Mouse (Mus musculus) adrenal gland (tissue): ENCODE results near the gene Nccrp1.

ENCODE experiments used
- intact Hi-C: fragments of 180-260 bp; cut with DNase I; formaldehyde crosslinking; loops from one replicate; pipeline ENCODE4 v1.15.1; 2025
- long read RNA-seq, 2 experiments: library from polyadenylated mRNA; unstranded; transcript quantifications; one replicate each; pipeline ENCODE4 v2.0.0; 2020; ENCODE audit warnings: borderline replicate concordance in 1 of 2; ENCODE audit not compliant: insufficient replicate concordance in 1 of 2

Gene Nccrp1
- long read RNA-seq, experiment 1, result 0 reads
- long read RNA-seq, experiment 2, result 0 reads

- intact Hi-C loops, result no loop called here
Measured at GRCm38 (mm10) chr7:28547154-28547553, at the start of gene Nccrp1. Gene Nccrp1 (minus strand): TSS chr7:28547254.

GRCm38 (mm10) chr7:28595751-28596435 lies 48.8 kb upstream of the Nccrp1 start:
- intact Hi-C loops, result no loop called here

- intact Hi-C loops, result no loop called here
Measured at GRCm38 (mm10) chr7:28593206-28594111, 46.4 kb upstream of the Nccrp1 start.

- intact Hi-C loops, result no loop called here
Measured at GRCm38 (mm10) chr7:28591862-28592261, 44.8 kb upstream of the Nccrp1 start.

GRCm38 (mm10) chr7:28587644-28588043 lies 40.6 kb upstream of the Nccrp1 start:
- intact Hi-C loops, result no loop called here

GRCm38 (mm10) chr7:28586663-28587411 lies 39.8 kb upstream of the Nccrp1 start:
- intact Hi-C loops, result no loop called here

- intact Hi-C loops, result no loop called here
Measured at GRCm38 (mm10) chr7:28585001-28585400, 37.9 kb upstream of the Nccrp1 start.

- intact Hi-C loops, result no loop called here
Measured at GRCm38 (mm10) chr7:28584468-28584867, 37.4 kb upstream of the Nccrp1 start.

- intact Hi-C loops, result no loop called here
Measured at GRCm38 (mm10) chr7:28583570-28584344, 36.7 kb upstream of the Nccrp1 start.

GRCm38 (mm10) chr7:28582841-28583240 lies 35.8 kb upstream of the Nccrp1 start:
- intact Hi-C loops, result no loop called here

GRCm38 (mm10) chr7:28581721-28582120 lies 34.7 kb upstream of the Nccrp1 start:
- intact Hi-C loops, result no loop called here

GRCm38 (mm10) chr7:28579826-28580225 lies 32.8 kb upstream of the Nccrp1 start:
- intact Hi-C loops, result no loop called here

- intact Hi-C loops, result no loop called here
Measured at GRCm38 (mm10) chr7:28578543-28579053, 31.5 kb upstream of the Nccrp1 start.

GRCm38 (mm10) chr7:28577826-28578542 lies 30.9 kb upstream of the Nccrp1 start:
- intact Hi-C loops, result no loop called here

- intact Hi-C loops, result no loop called here
Measured at GRCm38 (mm10) chr7:28576271-28576914, 29.3 kb upstream of the Nccrp1 start.

GRCm38 (mm10) chr7:28575597-28575996 lies 28.5 kb upstream of the Nccrp1 start:
- intact Hi-C loops, result no loop called here

- intact Hi-C loops, result no loop called here
Measured at GRCm38 (mm10) chr7:28573236-28573635, 26.2 kb upstream of the Nccrp1 start.

- intact Hi-C loops, result no loop called here
Measured at GRCm38 (mm10) chr7:28572689-28573088, 25.6 kb upstream of the Nccrp1 start.

- intact Hi-C loops, result no loop called here
Measured at GRCm38 (mm10) chr7:28570982-28571682, 24.1 kb upstream of the Nccrp1 start.
